Mouse (Mus musculus): ENCODE results near the gene Lrrc4.

DNA sequence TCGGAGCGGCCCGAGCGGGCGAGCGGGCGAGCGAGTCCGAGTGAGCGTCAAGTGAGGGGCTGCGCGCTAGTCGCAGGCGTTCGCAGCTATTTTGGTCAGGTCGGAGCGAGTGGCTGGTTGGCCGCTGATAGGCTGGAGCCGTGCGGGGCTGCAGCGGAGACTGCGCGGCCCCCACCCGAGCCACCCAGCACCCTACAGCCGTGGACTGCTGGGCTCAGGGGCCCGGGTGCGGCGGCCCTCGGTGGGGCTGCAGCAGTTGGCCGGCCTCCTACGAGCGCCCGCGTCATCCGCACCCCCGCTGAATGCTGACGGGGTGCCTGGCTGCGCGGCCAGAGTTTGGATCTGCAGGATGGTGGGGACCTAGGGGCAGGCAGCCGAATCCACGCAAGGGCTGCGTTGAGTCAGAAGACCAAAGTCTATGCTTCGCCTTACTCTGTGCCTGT lies 1.9 kb upstream of the Lrrc4 start:
- no peak for TF ChIP-seq GATA1 (IDR thresholded peaks at IDR 0.05; ENCODE audit: borderline replicate concordance, low read length)
- no peak for TF ChIP-seq FLI1 (IDR thresholded peaks at IDR 0.05; ENCODE audit: low read length)
